Mouse (Mus musculus) c-Kit-positive CD71-positive TER-119-negative erythroid progenitor cells, embryonic 14.5 days (primary cell): Measurements from ENCODE around the gene Fcho2.

Experiments
- DNase-seq: peaks from one replicate; pipeline ENCODE4 v3.0.0-alpha.2; 2013; ENCODE audit warnings: low read depth

Fcho2 gene

DNA sequence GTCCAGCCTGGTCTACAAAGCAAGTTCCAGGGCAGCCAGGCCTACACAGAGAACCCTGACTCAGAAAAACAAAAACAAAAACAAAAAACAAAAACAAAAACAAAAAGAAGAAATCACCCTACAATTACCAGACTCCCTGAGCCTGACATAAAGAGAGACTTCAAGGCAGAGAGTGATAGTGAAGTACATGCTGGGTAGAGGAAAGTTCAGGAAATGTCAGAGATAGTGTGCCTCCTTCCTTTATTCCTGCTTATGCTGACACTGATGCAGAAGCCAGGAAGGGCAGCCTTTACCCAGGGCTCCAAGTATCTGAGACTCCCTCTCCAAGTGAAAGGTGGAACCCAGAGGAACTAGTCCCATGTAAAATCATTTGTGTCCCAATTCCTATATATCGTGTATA lies 10.8 kb downstream of the Fcho2 start:
- DNase-seq, result no peak

GRCm38 (mm10) chr13:98803699-98804098 lies 11.6 kb downstream of the Fcho2 start:
- DNase-seq, result no peak

GRCm38 (mm10) chr13:98802957-98803356 lies 12.3 kb downstream of the Fcho2 start:
- no peak for DNase-seq

- DNase-seq, result no peak
Observed at GRCm38 (mm10) chr13:98795511-98795910, 19.7 kb downstream of the Fcho2 start.

DNA sequence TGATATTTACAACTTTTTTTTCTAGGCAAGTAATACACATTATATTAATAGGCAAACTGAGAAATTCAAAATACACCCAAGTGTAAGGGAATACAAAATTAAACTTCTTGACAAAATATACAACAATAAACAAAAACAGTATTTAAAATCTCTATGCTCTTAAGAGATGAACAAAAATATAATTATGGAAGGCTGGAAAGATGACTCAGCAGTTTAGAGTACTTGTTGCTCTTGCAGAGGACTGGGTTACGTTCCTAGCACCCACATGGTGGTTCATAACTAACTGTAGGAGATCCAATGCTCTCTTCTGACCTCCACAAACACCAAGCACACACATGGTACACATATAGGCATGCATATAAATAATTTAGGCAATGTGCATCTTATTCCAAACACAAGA lies 22.4 kb downstream of the Fcho2 start:
- no peak for DNase-seq

GRCm38 (mm10) chr13:98791693-98792092 lies 23.6 kb downstream of the Fcho2 start:
- no peak for DNase-seq

GRCm38 (mm10) chr13:98786970-98787685 lies 28.1 kb downstream of the Fcho2 start:
- DNase-seq, result no peak

- no peak for DNase-seq
Observed at GRCm38 (mm10) chr13:98777959-98778358, 37.3 kb downstream of the Fcho2 start.

GRCm38 (mm10) chr13:98771484-98771883 lies 43.8 kb downstream of the Fcho2 start:
- no peak for DNase-seq

GRCm38 (mm10) chr13:98768329-98768728 lies 46.9 kb downstream of the Fcho2 start:
- DNase-seq, result no peak

DNA sequence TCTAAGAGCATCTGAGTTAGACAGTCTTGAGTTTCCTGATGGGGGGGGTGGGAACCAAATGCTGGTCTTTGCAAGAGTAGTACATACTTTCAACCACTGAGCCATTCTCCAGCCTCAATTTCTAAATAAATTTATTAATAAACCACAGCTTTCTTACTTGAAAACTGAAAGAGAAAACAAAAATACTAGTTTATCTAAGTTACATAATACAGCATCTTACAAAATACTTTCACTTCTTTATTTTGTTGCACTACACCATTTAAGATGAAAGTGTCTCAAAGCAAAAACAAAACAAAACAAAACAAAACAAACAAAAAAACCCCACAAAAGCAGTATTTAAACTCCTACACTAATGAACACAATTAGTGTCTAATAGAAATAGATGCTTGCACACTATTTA lies 53.5 kb downstream of the Fcho2 start:
- DNase-seq, result no peak

DNA sequence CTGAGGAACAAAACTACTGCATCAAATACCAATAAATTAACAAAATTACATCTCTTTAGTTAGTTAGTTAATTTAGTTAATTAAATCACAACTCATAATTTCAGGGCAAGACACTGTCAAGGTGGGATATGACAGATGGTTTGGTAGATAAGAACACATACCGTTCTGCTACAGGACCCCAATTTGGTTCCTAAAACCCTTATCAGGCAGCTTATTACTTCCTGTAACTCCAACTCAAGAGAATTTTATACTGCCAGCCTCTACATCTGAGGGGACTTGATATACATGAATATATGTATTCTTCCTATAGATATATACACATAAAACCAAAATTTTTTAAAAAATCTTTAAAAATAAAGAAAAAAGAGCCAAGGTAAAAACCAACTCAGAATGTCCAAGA lies 59.4 kb downstream of the Fcho2 start:
- no peak for DNase-seq

- no peak for DNase-seq
Observed at GRCm38 (mm10) chr13:98744679-98745078, 70.6 kb downstream of the Fcho2 start.

GRCm38 (mm10) chr13:98743829-98744228 lies 71.4 kb downstream of the Fcho2 start:
- peak; percentile 39 for DNase-seq

GRCm38 (mm10) chr13:98743214-98743613 lies 72.0 kb downstream of the Fcho2 start:
- DNase-seq, result no peak

- DNase-seq, result no peak
Observed at GRCm38 (mm10) chr13:98738213-98738612, 77.0 kb downstream of the Fcho2 start.

- DNase-seq, result no peak
Observed at GRCm38 (mm10) chr13:98733292-98733691, 82.0 kb downstream of the Fcho2 start.

GRCm38 (mm10) chr13:98729271-98730062 lies 85.8 kb downstream of the Fcho2 start:
- DNase-seq, result no peak

- DNase-seq, result no peak
Observed at GRCm38 (mm10) chr13:98726494-98726893, 88.8 kb downstream of the Fcho2 start.

GRCm38 (mm10) chr13:98723430-98723829 lies 91.8 kb downstream of the Fcho2 start:
- no peak for DNase-seq

- DNase-seq, result no peak
Observed at GRCm38 (mm10) chr13:98722296-98722695, 93.0 kb downstream of the Fcho2 start.

DNA sequence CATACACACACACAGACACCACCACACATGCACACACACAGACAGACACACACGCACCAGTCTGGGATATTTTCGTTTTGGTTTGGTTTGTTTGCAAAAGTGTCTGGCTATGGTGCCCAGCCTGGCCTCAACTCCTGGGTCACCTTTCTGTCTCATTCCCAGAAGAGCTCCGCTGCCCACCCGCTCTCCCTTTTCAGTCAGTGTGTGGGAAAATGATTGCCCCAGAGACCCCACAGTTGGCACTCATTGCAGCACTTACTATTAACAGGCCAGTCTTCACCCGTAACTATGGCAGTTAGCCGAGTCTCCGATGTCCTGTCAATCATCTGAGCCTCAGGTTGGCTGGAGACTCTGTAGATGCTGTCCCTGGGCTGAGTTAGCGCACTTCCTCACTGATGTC lies 99.1 kb downstream of the Fcho2 start:
- no peak for DNase-seq

- DNase-seq, result no peak
Observed at GRCm38 (mm10) chr13:98715443-98715990, 99.7 kb downstream of the Fcho2 start.
